Mouse (Mus musculus): Measurements from ENCODE around the gene Cavin3. TPM values are rescaled to one million over a fixed set of nuclear protein-coding genes. Genes with fewer than 3 reads are reported as not detected.

Gene Cavin3
- polyA plus RNA-seq, 1 experiment from 2014 or later: 113 TPM

DNA sequence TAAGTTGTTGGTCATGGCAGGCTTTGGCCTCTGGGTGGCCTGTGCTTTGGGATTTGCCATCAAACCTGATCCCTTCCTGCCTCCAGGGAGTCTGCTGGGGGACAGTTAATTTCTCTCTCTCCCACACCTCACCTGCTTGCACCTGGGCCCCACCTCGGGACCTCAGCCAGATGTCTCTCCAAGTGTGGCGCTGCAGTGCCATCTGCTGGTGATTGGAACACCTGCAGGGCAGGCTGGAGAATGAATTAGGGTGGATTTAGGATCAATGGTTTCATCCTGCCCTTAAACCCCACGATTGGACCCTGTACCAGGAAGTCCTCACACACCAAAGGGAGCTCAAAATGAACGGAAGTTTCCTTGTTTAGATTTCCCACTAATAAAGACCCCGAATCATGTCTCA lies 33.1 kb upstream of the Cavin3 start:
- Histone ChIP-seq H3K4me1 (ENCODE audit: control insufficient read depth, insufficient read depth, low read length) (no peaks in the 10 kb centered on the region), H3K27ac (ENCODE audit: low read length) (no peak overlapping the region), H3K4me3 (ENCODE audit: low read depth, low read length) (no peak overlapping the region), H3K36me3 (ENCODE audit: control insufficient read depth, insufficient read depth, low read length) (no peaks in the 10 kb centered on the region), H3K4me2 (replicated peaks; ENCODE audit: low read depth, low read length) (no peak overlapping the region), H3K27me3 (ENCODE audit: control insufficient read depth, insufficient read depth, low read length) (no peaks in the 10 kb centered on the region), H3K9me3 (ENCODE audit: control insufficient read depth, low read depth, low read length) (no peaks in the 10 kb centered on the region), H3K9ac (replicated peaks; ENCODE audit: low read depth, low read length) (no peak overlapping the region)
- ATAC-seq (ENCODE audit: insufficient number of reproducible peaks, insufficient read depth, low FRiP score, low read depth): no peak
- 13% methylated on average over 5 of the region's 5 CpGs for WGBS

DNA sequence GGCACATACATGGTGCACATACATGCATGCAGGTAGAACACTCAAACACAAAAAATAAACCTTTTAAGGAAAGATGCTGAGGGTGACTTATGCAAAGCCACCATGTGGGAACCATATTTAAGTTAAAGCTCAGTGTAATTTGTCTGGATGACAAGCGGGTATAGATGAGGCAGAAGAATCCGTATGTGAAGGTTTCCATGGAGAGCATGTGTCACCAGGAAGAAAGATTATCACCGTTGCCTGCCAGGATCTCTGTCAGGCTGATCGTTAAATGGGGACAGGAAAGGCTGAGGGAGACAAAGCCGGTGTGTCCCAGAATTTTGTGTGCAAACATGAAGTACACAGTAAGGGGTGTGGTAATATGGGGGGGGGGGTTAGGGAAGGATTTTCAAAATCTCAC lies 32.5 kb upstream of the Cavin3 start:
- no peaks in the 10 kb centered on the region for H3K4me1 ChIP-seq (ENCODE audit: control insufficient read depth, insufficient read depth, low read length)
- H3K27ac ChIP-seq (ENCODE audit: low read length): no peak overlapping the region
- no peak overlapping the region for H3K4me2 ChIP-seq (replicated peaks; ENCODE audit: low read depth, low read length)
- no peak overlapping the region for H3K9ac ChIP-seq (replicated peaks; ENCODE audit: low read depth, low read length)
- no peak for ATAC-seq (ENCODE audit: insufficient number of reproducible peaks, insufficient read depth, low FRiP score, low read depth)
- H3K9me3 ChIP-seq (ENCODE audit: control insufficient read depth, low read depth, low read length): no peaks in the 10 kb centered on the region
- H3K36me3 ChIP-seq (ENCODE audit: control insufficient read depth, insufficient read depth, low read length): no peaks in the 10 kb centered on the region
- no peak overlapping the region for H3K4me3 ChIP-seq (ENCODE audit: low read depth, low read length)
- 29% methylated on average over 5 of the region's 5 CpGs for WGBS
- H3K27me3 ChIP-seq (ENCODE audit: control insufficient read depth, insufficient read depth, low read length): no peaks in the 10 kb centered on the region

DNA sequence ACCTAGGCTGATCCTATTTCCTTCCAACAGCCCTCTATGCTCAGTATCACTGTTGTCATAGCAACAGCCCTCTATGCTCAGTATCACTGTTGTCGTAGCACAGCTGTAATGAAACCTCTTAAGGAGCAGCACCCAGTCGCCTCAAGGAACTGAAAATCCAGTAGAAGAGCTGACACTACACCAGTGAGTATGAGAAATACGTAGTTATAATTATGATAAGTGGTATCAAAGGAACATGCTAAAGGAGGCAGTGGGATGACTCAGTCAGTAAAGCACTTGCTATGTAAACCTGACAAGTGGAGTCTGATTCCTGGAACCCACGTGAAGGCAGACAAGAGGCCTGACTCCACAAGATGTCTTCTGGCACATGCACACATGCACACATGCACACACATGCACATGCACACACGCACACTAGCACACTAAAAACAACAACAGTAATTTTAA lies 31.8 kb upstream of the Cavin3 start:
- Histone ChIP-seq H3K4me1 (ENCODE audit: control insufficient read depth, insufficient read depth, low read length) (no peaks in the 10 kb centered on the region), H3K27me3 (ENCODE audit: control insufficient read depth, insufficient read depth, low read length) (no peaks in the 10 kb centered on the region), H3K9ac (replicated peaks; ENCODE audit: low read depth, low read length) (no peak overlapping the region), H3K36me3 (ENCODE audit: control insufficient read depth, insufficient read depth, low read length) (no peaks in the 10 kb centered on the region), H3K4me2 (replicated peaks; ENCODE audit: low read depth, low read length) (no peak overlapping the region), H3K27ac (ENCODE audit: low read length) (no peak overlapping the region), H3K9me3 (ENCODE audit: control insufficient read depth, low read depth, low read length) (no peaks in the 10 kb centered on the region), H3K4me3 (ENCODE audit: low read depth, low read length) (no peak overlapping the region)
- 54% methylated on average over 5 of the region's 5 CpGs for WGBS
- ATAC-seq (ENCODE audit: insufficient number of reproducible peaks, insufficient read depth, low FRiP score, low read depth): no peak

DNA sequence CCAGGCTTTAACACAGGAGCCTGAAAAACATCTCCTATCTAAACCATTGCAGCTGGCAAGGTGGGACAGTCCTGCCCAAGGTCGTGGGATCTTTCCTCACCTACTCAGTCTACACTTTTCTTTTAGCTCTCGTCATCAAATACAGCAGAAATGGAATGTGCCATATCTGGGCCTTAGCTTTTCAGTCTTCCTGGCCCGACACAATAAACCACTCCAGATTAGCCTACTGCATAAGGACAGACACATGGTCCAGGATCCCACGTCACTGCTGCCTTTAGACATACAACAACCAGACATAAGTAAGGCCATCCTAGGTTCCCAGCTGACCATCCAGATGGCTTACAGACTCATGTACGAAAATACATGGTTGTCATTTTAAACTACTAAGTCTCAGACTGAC lies 28.0 kb upstream of the Cavin3 start:
- Histone ChIP-seq H3K9me3 (ENCODE audit: control insufficient read depth, low read depth, low read length) (no peaks in the 10 kb centered on the region), H3K4me3 (ENCODE audit: low read depth, low read length) (no peak overlapping the region), H3K4me1 (ENCODE audit: control insufficient read depth, insufficient read depth, low read length) (no peaks in the 10 kb centered on the region), H3K4me2 (replicated peaks; ENCODE audit: low read depth, low read length) (no peak overlapping the region), H3K27ac (ENCODE audit: low read length) (no peak overlapping the region), H3K27me3 (ENCODE audit: control insufficient read depth, insufficient read depth, low read length) (no peaks in the 10 kb centered on the region), H3K9ac (replicated peaks; ENCODE audit: low read depth, low read length) (no peak overlapping the region), H3K36me3 (ENCODE audit: control insufficient read depth, insufficient read depth, low read length) (no peaks in the 10 kb centered on the region)
- WGBS: 80% methylated on average over 5 of the region's 5 CpGs
- ATAC-seq (ENCODE audit: insufficient number of reproducible peaks, insufficient read depth, low FRiP score, low read depth): no peak

DNA sequence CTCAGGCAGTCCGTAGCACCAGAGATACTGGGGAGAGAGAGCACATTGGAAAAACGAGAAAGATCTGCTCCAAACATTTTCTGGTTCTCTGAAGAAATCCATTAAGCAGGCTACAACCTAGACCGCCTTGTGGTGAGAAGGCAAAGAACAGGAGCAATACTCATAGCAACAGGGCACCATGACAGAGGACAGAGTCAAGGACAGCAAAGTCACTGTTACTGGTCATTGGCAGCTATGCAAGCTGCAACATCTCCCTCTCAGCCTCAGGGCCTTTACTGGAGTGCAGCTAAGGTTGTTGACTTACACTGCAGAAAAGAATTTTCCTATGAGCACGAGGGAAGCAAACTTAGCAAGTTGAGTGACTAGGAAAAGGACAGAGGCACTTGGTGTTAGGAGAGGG lies 25.2 kb upstream of the Cavin3 start:
- H3K9ac ChIP-seq (replicated peaks; ENCODE audit: low read depth, low read length): no peak overlapping the region
- no peaks in the 10 kb centered on the region for H3K27me3 ChIP-seq (ENCODE audit: control insufficient read depth, insufficient read depth, low read length)
- no peak for ATAC-seq (ENCODE audit: insufficient number of reproducible peaks, insufficient read depth, low FRiP score, low read depth)
- H3K4me1 ChIP-seq (ENCODE audit: control insufficient read depth, insufficient read depth, low read length): no peaks in the 10 kb centered on the region
- 68% methylated on average over 4 of the region's 4 CpGs for WGBS
- no peak overlapping the region for H3K4me2 ChIP-seq (replicated peaks; ENCODE audit: low read depth, low read length)
- H3K36me3 ChIP-seq (ENCODE audit: control insufficient read depth, insufficient read depth, low read length): no peaks in the 10 kb centered on the region
- H3K27ac ChIP-seq (ENCODE audit: low read length): no peak overlapping the region
- H3K9me3 ChIP-seq (ENCODE audit: control insufficient read depth, low read depth, low read length): no peaks in the 10 kb centered on the region
- no peak overlapping the region for H3K4me3 ChIP-seq (ENCODE audit: low read depth, low read length)

DNA sequence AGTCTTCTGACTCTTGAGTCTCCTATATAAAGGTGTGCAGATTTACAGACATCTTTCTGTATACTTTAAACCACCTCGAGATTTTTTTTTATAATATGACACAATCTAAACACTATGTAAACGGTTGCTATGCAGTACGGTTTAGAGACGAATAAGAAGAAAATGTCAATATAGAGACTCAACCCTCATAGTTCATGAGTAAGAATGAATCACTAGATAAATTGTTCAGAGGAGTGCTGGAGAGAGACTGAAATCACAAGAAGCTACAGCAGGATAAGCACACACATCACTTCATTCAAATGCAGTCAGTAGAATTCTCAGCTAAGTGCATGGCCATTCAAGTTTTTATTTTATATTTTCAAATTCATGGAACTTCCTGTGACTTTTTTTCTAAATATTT lies 19.9 kb upstream of the Cavin3 start:
- 53% methylated on average over 4 of the region's 4 CpGs for WGBS
- Histone ChIP-seq H3K27me3 (ENCODE audit: control insufficient read depth, insufficient read depth, low read length) (no peaks in the 10 kb centered on the region), H3K27ac (ENCODE audit: low read length) (no peak overlapping the region), H3K4me1 (ENCODE audit: control insufficient read depth, insufficient read depth, low read length) (no peaks in the 10 kb centered on the region), H3K9me3 (ENCODE audit: control insufficient read depth, low read depth, low read length) (no peaks in the 10 kb centered on the region), H3K4me3 (ENCODE audit: low read depth, low read length) (no peak overlapping the region), H3K4me2 (replicated peaks; ENCODE audit: low read depth, low read length) (no peak overlapping the region), H3K36me3 (ENCODE audit: control insufficient read depth, insufficient read depth, low read length) (no peaks in the 10 kb centered on the region), H3K9ac (replicated peaks; ENCODE audit: low read depth, low read length) (no peak overlapping the region)
- no peak for ATAC-seq (ENCODE audit: insufficient number of reproducible peaks, insufficient read depth, low FRiP score, low read depth)

DNA sequence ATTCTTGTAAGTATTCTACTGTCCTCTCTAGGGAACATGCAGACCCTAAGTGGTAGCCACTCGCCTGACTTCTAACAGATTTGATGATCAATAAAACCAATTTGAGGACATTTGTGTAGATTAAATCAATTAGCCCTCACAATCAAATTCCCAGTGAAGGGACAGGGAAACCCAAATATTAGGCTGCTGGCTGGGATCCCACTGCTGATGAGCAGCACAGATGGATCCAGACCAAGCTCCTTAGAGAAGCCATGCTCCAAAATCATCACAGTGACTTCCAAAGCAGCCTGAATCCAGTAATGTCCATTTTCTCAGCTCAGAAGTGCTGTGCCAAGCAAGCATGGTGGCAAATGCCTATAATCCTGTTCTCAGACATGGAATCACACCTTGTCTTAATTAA lies 17.6 kb upstream of the Cavin3 start:
- Histone ChIP-seq H3K9me3 (ENCODE audit: control insufficient read depth, low read depth, low read length) (no peaks in the 10 kb centered on the region), H3K4me2 (replicated peaks; ENCODE audit: low read depth, low read length) (no peak overlapping the region), H3K9ac (replicated peaks; ENCODE audit: low read depth, low read length) (no peak overlapping the region), H3K36me3 (ENCODE audit: control insufficient read depth, insufficient read depth, low read length) (no peaks in the 10 kb centered on the region), H3K27ac (ENCODE audit: low read length) (no peak overlapping the region), H3K4me3 (ENCODE audit: low read depth, low read length) (no peak overlapping the region), H3K4me1 (ENCODE audit: control insufficient read depth, insufficient read depth, low read length) (no peaks in the 10 kb centered on the region), H3K27me3 (ENCODE audit: control insufficient read depth, insufficient read depth, low read length) (no peaks in the 10 kb centered on the region)
- WGBS: 87% methylated on average over 1 of the region's 1 CpGs
- ATAC-seq (ENCODE audit: insufficient number of reproducible peaks, insufficient read depth, low FRiP score, low read depth): no peak

DNA sequence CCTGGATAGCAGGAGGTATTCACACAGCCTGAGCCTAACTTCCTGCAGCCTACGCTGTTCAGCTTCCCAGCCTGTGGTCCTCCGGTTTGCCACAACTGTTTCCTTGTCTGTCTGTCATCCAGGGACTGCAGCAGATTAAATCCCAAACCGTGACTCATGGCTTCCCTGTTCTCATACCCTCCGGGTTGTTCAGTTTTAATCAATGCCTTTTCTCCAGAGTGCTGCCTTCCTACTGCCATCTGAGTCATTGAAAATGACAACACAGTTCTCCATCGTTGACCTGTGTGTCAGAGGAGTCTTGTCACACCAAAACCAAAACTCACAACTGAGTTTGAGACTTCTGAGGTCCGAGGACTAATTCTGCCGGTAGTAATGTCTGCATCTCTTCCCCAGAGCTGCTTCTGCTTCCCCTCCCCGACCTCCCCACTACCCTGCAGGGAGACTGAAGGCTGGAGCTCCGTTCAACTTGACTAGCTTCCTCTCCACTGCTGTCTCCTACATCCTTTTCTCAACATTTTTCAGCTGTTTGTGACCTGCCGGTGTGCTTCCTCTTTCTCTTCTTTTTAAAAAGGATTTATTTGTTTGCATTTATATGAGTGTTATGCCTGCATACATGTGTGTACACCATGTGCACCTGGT lies 16.9 kb upstream of the Cavin3 start:
- H3K27ac ChIP-seq (ENCODE audit: low read length): no peak overlapping the region
- no peak overlapping the region for H3K9ac ChIP-seq (replicated peaks; ENCODE audit: low read depth, low read length)
- WGBS: 48% methylated on average over 10 of the region's 10 CpGs
- H3K4me3 ChIP-seq (ENCODE audit: low read depth, low read length): no peak overlapping the region
- no peak overlapping the region for H3K4me2 ChIP-seq (replicated peaks; ENCODE audit: low read depth, low read length)
- H3K27me3 ChIP-seq (ENCODE audit: control insufficient read depth, insufficient read depth, low read length): no peaks in the 10 kb centered on the region
- ATAC-seq (ENCODE audit: insufficient number of reproducible peaks, insufficient read depth, low FRiP score, low read depth): no peak
- no peaks in the 10 kb centered on the region for H3K4me1 ChIP-seq (ENCODE audit: control insufficient read depth, insufficient read depth, low read length)
- no peaks in the 10 kb centered on the region for H3K36me3 ChIP-seq (ENCODE audit: control insufficient read depth, insufficient read depth, low read length)
- no peaks in the 10 kb centered on the region for H3K9me3 ChIP-seq (ENCODE audit: control insufficient read depth, low read depth, low read length)

DNA sequence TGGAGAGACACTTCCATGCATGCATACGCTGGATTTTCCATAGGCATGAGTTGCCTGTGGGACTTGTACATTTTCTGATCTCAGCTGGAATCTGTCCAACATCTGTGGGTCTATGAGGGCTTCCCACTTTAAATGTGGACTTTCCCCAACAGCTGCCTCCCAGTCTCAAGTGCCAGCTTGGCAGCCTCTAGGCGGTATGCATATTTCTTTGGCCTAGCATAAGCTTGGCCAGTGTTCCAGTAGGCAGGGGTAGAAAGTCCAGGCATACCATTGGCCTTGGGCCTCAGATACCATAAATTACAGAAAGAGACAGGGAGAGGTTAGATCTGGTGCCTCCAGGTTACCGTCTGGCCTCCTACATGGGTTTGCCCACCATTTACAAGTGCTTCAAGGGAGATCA lies 15.8 kb upstream of the Cavin3 start:
- Histone ChIP-seq H3K36me3 (ENCODE audit: control insufficient read depth, insufficient read depth, low read length) (no peaks in the 10 kb centered on the region), H3K4me1 (ENCODE audit: control insufficient read depth, insufficient read depth, low read length) (no peaks in the 10 kb centered on the region), H3K4me2 (replicated peaks; ENCODE audit: low read depth, low read length) (no peak overlapping the region), H3K27me3 (ENCODE audit: control insufficient read depth, insufficient read depth, low read length) (no peaks in the 10 kb centered on the region), H3K27ac (ENCODE audit: low read length) (no peak overlapping the region), H3K9ac (replicated peaks; ENCODE audit: low read depth, low read length) (no peak overlapping the region), H3K4me3 (ENCODE audit: low read depth, low read length) (no peak overlapping the region), H3K9me3 (ENCODE audit: control insufficient read depth, low read depth, low read length) (no peaks in the 10 kb centered on the region)
- no peak for ATAC-seq (ENCODE audit: insufficient number of reproducible peaks, insufficient read depth, low FRiP score, low read depth)
- 72% methylated on average over 3 of the region's 3 CpGs for WGBS

All from stomach, embryonic 14.5 days (tissue).